Mouse (Mus musculus) heart, adult 2 months (tissue): ENCODE data around the gene Ppfia1. TPM values are rescaled to one million over a fixed set of nuclear protein-coding genes. Genes with fewer than 3 reads are reported as not detected.

Experiments used
- DNase-seq, 2 experiments: peaks; one replicate each; pipeline ENCODE4 v3.0.0; 2021
- H3K27ac ChIP-seq: fragments of 200-600 bp; 2 replicates; pipeline ENCODE4 v1.8.1; 2022
- H3K27me3 ChIP-seq: fragments of 200-500 bp; 2 replicates; pipeline ENCODE4 v1.6.1; 2012; ENCODE audit warnings: mild to moderate bottlenecking, low read length, inconsistent platforms, mixed read lengths; ENCODE audit not compliant: control insufficient read depth, insufficient read depth
- H3K36me3 ChIP-seq: fragments of 200-500 bp; 2 replicates; pipeline ENCODE4 v1.6.1; 2012; ENCODE audit warnings: low read length, inconsistent platforms; ENCODE audit not compliant: control insufficient read depth, insufficient read depth
- H3K4me1 ChIP-seq: fragments of 200-500 bp; 2 replicates; pipeline ENCODE4 v1.6.1; 2011; ENCODE audit warnings: low read length; ENCODE audit not compliant: control insufficient read depth, insufficient read depth
- H3K4me3 ChIP-seq: fragments of 200-600 bp; 2 replicates; pipeline ENCODE4 v1.8.1; 2022
- H3K79me2 ChIP-seq: fragments of 200-500 bp; replicated peaks from 2 replicates; pipeline ENCODE4 v1.6.1; 2012; ENCODE audit warnings: mild to moderate bottlenecking, inconsistent platforms, low read length, moderate library complexity, mixed read lengths; ENCODE audit not compliant: control insufficient read depth, insufficient read depth
- H3K9ac ChIP-seq: fragments of 200-500 bp; 2 replicates; pipeline ENCODE4 v1.6.1; 2012; ENCODE audit warnings: low read depth, mild to moderate bottlenecking, control low read depth, inconsistent platforms, low read length, mixed read lengths
- CTCF ChIP-seq: fragments of 200-600 bp; IDR thresholded peaks from 2 replicates; pipeline ENCODE4 v1.8.1; 2022; ENCODE audit warnings: antibody characterized with exemption, mild to moderate bottlenecking, moderate library complexity
- EP300 ChIP-seq: fragments of 200-500 bp; IDR thresholded peaks from 2 replicates; pipeline ENCODE4 v1.6.1; 2011; ENCODE audit warnings: low read depth, low read length, control low read depth; ENCODE audit not compliant: insufficient read depth
- POLR2A ChIP-seq: fragments of 200-500 bp; IDR thresholded peaks from 2 replicates; pipeline ENCODE4 v1.6.1; 2011; ENCODE audit warnings: mild to moderate bottlenecking, low read depth, low read length, control low read depth; ENCODE audit not compliant: insufficient read depth
- WGBS: fragments of 180-500 bp; shearing (Covaris S2); methylation state at CpG from one replicate; pipeline ENCODE4 v1.1.7; 2018; 5-methylcytosine and 5-hydroxymethylcytosine counted together
- intact Hi-C: fragments of 180-260 bp; cut with DNase I; formaldehyde crosslinking; loops from one replicate; pipeline ENCODE4 v1.15.1; 2025
- polyA plus RNA-seq: library from polyadenylated mRNA; depleted of rRNA; stranded (reverse); fragments of >200 nt; gene quantifications from 2 replicates; pipeline ENCODE4 v1.2.3, GENCODE M21; 2012; rRNA removed
- total RNA-seq, 2 experiments: library from RNA; stranded (reverse); gene quantifications; 2 replicates each; pipeline ENCODE4 v1.2.3; 2021

Gene Ppfia1
- total and polyA plus RNA-seq, 3 experiments, result 27.0 to 46.0 (median 41.4) TPM

DNA sequence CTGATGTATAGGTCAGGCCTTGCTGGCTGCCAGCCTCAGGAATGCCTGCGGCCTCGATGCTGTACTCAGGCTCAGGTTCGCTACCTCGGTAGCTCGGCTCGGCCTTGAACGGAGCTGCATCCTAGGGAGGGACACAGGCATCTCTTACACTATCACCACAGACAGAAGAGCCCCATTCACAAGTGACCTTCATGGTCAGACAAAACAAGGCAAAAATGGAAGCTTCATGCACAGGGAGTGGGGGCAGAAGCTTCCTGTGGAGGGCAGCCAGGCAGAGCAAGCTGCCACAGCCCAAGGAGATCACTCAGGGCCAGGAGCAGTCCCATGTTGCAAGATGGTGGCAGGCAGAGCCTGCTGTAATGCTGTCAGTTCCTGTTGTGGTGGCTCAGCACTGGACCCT lies 114.7 kb downstream of the Ppfia1 start:
- Histone ChIP-seq H3K4me3 (no peak overlapping the region), H3K79me2 (no peaks in the 10 kb centered on the region), H3K27ac (no peak overlapping the region), H3K9ac (no peak overlapping the region), H3K4me1 (no peaks in the 10 kb centered on the region), H3K27me3 (no peaks in the 10 kb centered on the region), H3K36me3 (no peaks in the 10 kb centered on the region)
- 98% methylated on average over 7 of the region's 7 CpGs for WGBS
- DNase-seq, result no peak
- TF ChIP-seq CTCF (no peak), EP300 (no peak), POLR2A (no peak)
- intact Hi-C loops, result no loop called here

GRCm38 (mm10) chr7:144432920-144433319 lies 120.6 kb downstream of the Ppfia1 start:
- H3K27ac ChIP-seq, result no peak overlapping the region
- no peak for DNase-seq
- intact Hi-C loops, result no loop called here
- H3K27me3 ChIP-seq, result no peaks in the 10 kb centered on the region
- H3K79me2 ChIP-seq, result no peaks in the 10 kb centered on the region
- no peak overlapping the region for H3K4me3 ChIP-seq
- 33% methylated on average over 2 of the region's 2 CpGs for WGBS
- H3K9ac ChIP-seq, result no peak overlapping the region
- H3K36me3 ChIP-seq, result no peaks in the 10 kb centered on the region
- H3K4me1 ChIP-seq, result no peaks in the 10 kb centered on the region
- TF ChIP-seq EP300 (no peak), CTCF (no peak), POLR2A (no peak)

DNA sequence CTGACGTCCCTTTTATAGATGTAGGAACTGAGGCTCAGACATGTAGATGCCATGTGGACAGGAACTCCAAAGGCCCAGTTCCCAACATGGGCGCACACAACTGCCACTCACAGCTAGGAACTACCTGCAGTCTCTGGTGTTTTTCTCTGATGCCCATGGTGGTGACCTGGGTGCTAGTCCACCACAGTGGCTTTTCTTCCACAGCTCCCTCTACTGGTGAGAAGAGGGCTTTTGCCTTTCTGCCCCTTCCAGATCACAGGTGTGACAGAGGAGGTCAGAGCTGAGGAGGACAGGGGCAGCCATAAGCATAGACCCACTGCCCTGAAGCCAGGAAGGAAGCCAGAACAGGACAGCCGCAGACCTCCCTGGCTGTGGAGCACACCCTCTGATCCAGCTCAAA lies 126.1 kb downstream of the Ppfia1 start:
- peak; percentile 57 for TF ChIP-seq CTCF
- no peak for TF ChIP-seq POLR2A
- H3K9ac ChIP-seq, result no peak overlapping the region
- intact Hi-C loops, result loop anchor here (5.0 kb wide), 1 partner anchor 330 kb away; no protein-coding TSS in a partner anchor
- no peak overlapping the region for H3K27ac ChIP-seq
- H3K4me1 ChIP-seq, result no peaks in the 10 kb centered on the region
- DNase-seq, result no peak
- WGBS, result 84% methylated on average over 3 of the region's 3 CpGs
- H3K27me3 ChIP-seq, result no peaks in the 10 kb centered on the region
- no peaks in the 10 kb centered on the region for H3K79me2 ChIP-seq
- H3K4me3 ChIP-seq, result no peak overlapping the region
- no peaks in the 10 kb centered on the region for H3K36me3 ChIP-seq

Other genes starting within 250 kb of the Ppfia1 start
- gene Cttn, start 82.7 kb downstream of the Ppfia1 start, total RNA-seq, result 10 to 100 TPM; 26.9 to 32.9 TPM
- gene Cttn, start 82.7 kb downstream of the Ppfia1 start, polyA plus RNA-seq, result 33.9 and 41.1 TPM in 2 replicates
- gene Fadd, start 28.7 kb upstream of the Ppfia1 start, total RNA-seq, result 1 to 10 TPM; 8.2 to 8.6 TPM
- gene Fadd, start 28.7 kb upstream of the Ppfia1 start, polyA plus RNA-seq, result 13.4 and 15.6 TPM in 2 replicates
- 10 to 100 TPM; 11.1 to 11.7 TPM for gene Ano1, start 198.2 kb upstream of the Ppfia1 start, total RNA-seq
- 11.7 and 12.5 TPM in 2 replicates for gene Ano1, start 198.2 kb upstream of the Ppfia1 start, polyA plus RNA-seq